Mouse (Mus musculus) bone marrow macrophage, adult 2 months (primary cell): Measurements from ENCODE around the gene Sdk2.

Experiments used
- CTCF ChIP-seq: IDR thresholded peaks from 2 replicates; pipeline ENCODE4 v1.5.1; 2012; ENCODE audit warnings: low read depth, mild to moderate bottlenecking, low read length, moderate library complexity
- POLR2A ChIP-seq: IDR thresholded peaks from 2 replicates; pipeline ENCODE4 v1.6.1; 2012; ENCODE audit warnings: mild to moderate bottlenecking, low read depth, low read length, borderline replicate concordance

- TF ChIP-seq CTCF, result no peak
- no peak for TF ChIP-seq POLR2A
Observed at GRCm38 (mm10) chr11:113729239-113729638, 337.6 kb downstream of the Sdk2 start.
